Comparison of ENCODE assay signal across 13 mouse cellular contexts in the genomic region with DNA sequence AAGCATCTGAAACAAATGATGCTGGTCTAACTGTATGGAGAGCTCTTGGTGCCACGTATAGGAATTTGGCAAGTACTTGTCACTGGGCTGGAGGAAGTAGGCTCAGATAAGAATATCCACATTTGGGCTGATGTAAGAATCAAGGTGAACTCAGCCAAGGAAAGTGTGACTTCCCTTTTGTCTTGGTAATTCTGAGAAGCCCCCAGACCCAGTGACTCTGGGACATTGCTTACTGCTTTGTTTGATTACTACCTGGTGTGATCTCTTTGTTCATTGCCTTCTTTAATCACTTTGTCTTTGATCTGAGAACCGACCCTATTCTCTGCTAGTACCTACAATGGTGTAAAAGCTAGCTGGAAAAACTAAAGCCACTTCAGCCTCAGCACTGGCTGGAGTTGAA. TPM values are rescaled to one million over a fixed set of nuclear protein-coding genes. Genes with fewer than 3 reads are reported as not detected.
"Had no signal": no experiment of that assay in that cellular context is flagged by ENCODE, and none has a peak within 500 bp of the region (broad histone marks: within the 10 kb centered on the region; RNA-seq: fewer than 3 reads in every experiment).

No protein-coding gene starts in this region.

- DNase-seq: gastrocnemius, postnatal 14 days; gastrocnemius, postnatal 36 days; heart, adult 18-20 months; heart, postnatal 10 days; kidney, adult 18-20 months; kidney, adult 8-10 months; kidney, postnatal 10 days; kidney, postnatal 25 days; kidney, postnatal 4 days; liver; liver, embryonic 13.5 days had no signal

RNA-seq across cellular contexts. Expression of gene Vstm5, which starts 13.9 kb away (rescaled TPM):
- total RNA-seq: gastrocnemius, adult 8-10 months; hematopoietic stem cell, adult 5-6 weeks had no signal
